Mouse (Mus musculus) stomach, embryonic 14.5 days (tissue): Measurements from ENCODE around the gene Pcf11. TPM values are rescaled to one million over a fixed set of nuclear protein-coding genes. Genes with fewer than 3 reads are reported as not detected.

Source experiments
- ATAC-seq: fragments of 200-750 bp; cut with Nextera tagmentation; 2 replicates; pipeline ENCODE4 v1.8.0; 2017; ENCODE audit warnings: low read depth, moderate TSS enrichment; ENCODE audit not compliant: insufficient number of reproducible peaks, insufficient read depth, low FRiP score
- H3K27ac ChIP-seq: fragments of 300-500 bp; sonication (generic); 2 replicates; pipeline ENCODE4 v1.5.1; 2014; ENCODE audit warnings: mild to moderate bottlenecking, low read length, moderate library complexity, mixed read lengths
- H3K27me3 ChIP-seq: fragments of 300-500 bp; sonication (generic); 2 replicates; pipeline ENCODE4 v1.6.1; 2014; ENCODE audit warnings: low read length, control low read depth, mixed read lengths; ENCODE audit not compliant: control insufficient read depth, insufficient read depth
- H3K36me3 ChIP-seq: fragments of 300-500 bp; sonication (generic); 2 replicates; pipeline ENCODE4 v1.6.1; 2014; ENCODE audit warnings: mild to moderate bottlenecking, control low read depth, low read length, moderate library complexity, mixed read lengths; ENCODE audit not compliant: control insufficient read depth, insufficient read depth
- H3K4me1 ChIP-seq: fragments of 300-500 bp; sonication (generic); 2 replicates; pipeline ENCODE4 v1.6.1; 2014; ENCODE audit warnings: low read length, control low read depth, mixed read lengths; ENCODE audit not compliant: control insufficient read depth, insufficient read depth
- H3K4me2 ChIP-seq: fragments of 300-500 bp; sonication (generic); replicated peaks from 2 replicates; pipeline ENCODE4 v1.6.1; 2014; ENCODE audit warnings: low read depth, low read length, control low read depth
- H3K4me3 ChIP-seq: fragments of 300-500 bp; sonication (generic); 2 replicates; pipeline ENCODE4 v1.5.1; 2014; ENCODE audit warnings: low read depth, low read length, control low read depth
- H3K9ac ChIP-seq: fragments of 300-500 bp; sonication (generic); replicated peaks from 2 replicates; pipeline ENCODE4 v1.6.1; 2014; ENCODE audit warnings: low read depth, mild to moderate bottlenecking, control low read depth, low read length, moderate library complexity, mixed read lengths
- H3K9me3 ChIP-seq: fragments of 300-500 bp; sonication (generic); 2 replicates; pipeline ENCODE4 v1.6.1; 2016; ENCODE audit warnings: low read depth, low read length, control low read depth; ENCODE audit not compliant: control insufficient read depth
- WGBS: fragments of 180-500 bp; shearing (Covaris S2); extraction: QIAGEN DNeasy Blood & Tissue Kit; methylation state at CpG from one replicate; pipeline ENCODE4 v1.1.7; 2014; 5-methylcytosine and 5-hydroxymethylcytosine counted together
- polyA plus RNA-seq: library from polyadenylated mRNA; unstranded; fragments of >200 nt; fragmentation: Nextera tagmentation; extraction: Ambion mirVana; gene quantifications from 2 replicates; pipeline ENCODE4 v1.2.1, GENCODE M21; 2014

The Pcf11 gene
- polyA plus RNA-seq, 1 experiment from 2014 or later, result 23.7 TPM

DNA sequence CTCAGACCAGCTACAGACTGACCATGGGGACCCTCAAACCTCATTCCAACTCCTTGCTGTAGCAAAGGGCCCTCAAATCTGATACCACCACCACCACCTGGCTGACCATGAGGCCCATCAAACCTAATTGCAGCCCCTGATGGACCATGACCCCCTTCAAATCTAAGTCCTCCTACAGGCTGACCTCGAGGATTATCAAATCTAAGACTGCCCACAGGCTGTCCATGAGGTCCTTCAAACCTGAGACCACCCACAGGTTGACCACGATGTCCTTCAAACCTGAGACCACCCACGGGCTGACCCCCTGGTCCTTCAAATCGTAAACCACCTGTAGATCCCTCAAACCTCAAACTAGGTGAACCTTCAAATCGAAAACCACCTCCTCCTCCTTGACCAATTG lies 11.7 kb downstream of the Pcf11 start:
- Histone ChIP-seq H3K9me3 (no peaks in the 10 kb centered on the region), H3K4me1 (no peaks in the 10 kb centered on the region), H3K27ac (no peak overlapping the region), H3K27me3 (no peaks in the 10 kb centered on the region), H3K4me3 (no peak overlapping the region), H3K9ac (no peak overlapping the region), H3K4me2 (no peak overlapping the region), H3K36me3 (peaks cover 66% of the 10 kb centered on the region)
- no peak for ATAC-seq
- WGBS, result 96% methylated on average over 5 of the region's 5 CpGs

GRCm38 (mm10) chr7:92656386-92656785 lies 13.3 kb downstream of the Pcf11 start:
- 89% methylated on average over 2 of the region's 2 CpGs for WGBS
- Histone ChIP-seq H3K9me3 (no peaks in the 10 kb centered on the region), H3K36me3 (peaks cover 61% of the 10 kb centered on the region), H3K27ac (no peak overlapping the region), H3K9ac (no peak overlapping the region), H3K4me2 (no peak overlapping the region), H3K27me3 (no peaks in the 10 kb centered on the region), H3K4me1 (no peaks in the 10 kb centered on the region), H3K4me3 (no peak overlapping the region)
- no peak for ATAC-seq

GRCm38 (mm10) chr7:92653329-92653728 lies 16.4 kb downstream of the Pcf11 start:
- Histone ChIP-seq H3K36me3 (peaks cover 47% of the 10 kb centered on the region), H3K4me2 (no peak overlapping the region), H3K9ac (no peak overlapping the region), H3K4me3 (no peak overlapping the region), H3K27ac (no peak overlapping the region), H3K27me3 (no peaks in the 10 kb centered on the region), H3K4me1 (no peaks in the 10 kb centered on the region), H3K9me3 (no peaks in the 10 kb centered on the region)
- ATAC-seq, result no peak
- 82% methylated on average over 1 of the region's 1 CpGs for WGBS

DNA sequence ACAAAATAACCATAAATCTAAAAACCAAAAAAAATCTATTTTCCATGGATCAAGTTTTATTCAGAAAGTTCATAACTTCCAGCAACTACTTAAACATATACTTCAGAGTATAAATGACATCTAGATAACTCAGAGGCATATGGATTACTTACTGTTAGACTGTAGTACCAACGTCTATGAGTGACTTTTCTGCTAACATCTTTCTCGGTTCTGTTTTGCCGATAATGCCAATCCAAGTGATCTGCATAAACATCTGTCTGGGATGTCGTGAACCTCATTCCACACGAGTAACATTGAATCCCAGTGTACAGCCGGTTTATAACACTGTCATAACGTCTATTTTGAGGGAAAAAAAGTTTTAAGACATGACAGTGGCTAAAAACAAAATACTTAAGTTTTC lies 21.9 kb downstream of the Pcf11 start:
- Histone ChIP-seq H3K27ac (no peak overlapping the region), H3K36me3 (peaks cover 56% of the 10 kb centered on the region), H3K4me2 (no peak overlapping the region), H3K4me1 (no peaks in the 10 kb centered on the region), H3K4me3 (no peak overlapping the region), H3K9ac (no peak overlapping the region), H3K9me3 (no peaks in the 10 kb centered on the region), H3K27me3 (no peaks in the 10 kb centered on the region)
- no peak for ATAC-seq
- WGBS, result 75% methylated on average over 7 of the region's 7 CpGs

DNA sequence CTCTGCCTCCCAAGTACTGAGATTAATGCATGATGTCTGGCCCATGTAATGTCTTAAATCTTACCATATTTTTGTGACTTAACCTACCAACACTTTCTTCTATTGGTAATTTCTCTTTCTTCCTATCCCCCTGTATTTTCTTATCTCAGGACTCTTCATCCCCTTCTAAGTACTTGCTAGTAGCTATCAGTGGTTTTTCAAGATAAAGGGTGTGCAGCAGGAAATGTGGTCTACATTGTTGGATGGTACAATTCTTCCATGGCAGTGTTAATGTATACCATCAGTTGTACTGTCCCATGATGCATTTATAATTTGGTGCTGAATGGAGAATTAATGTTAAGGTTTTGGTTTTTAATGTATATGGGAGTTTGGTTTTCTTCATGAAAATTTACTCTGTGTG lies 27.4 kb downstream of the Pcf11 start:
- Histone ChIP-seq H3K36me3 (peaks cover 42% of the 10 kb centered on the region), H3K4me3 (no peak overlapping the region), H3K9me3 (no peaks in the 10 kb centered on the region), H3K4me1 (0 out of 2 replicates have a peak, but pooled peaks cover 6% of the 10 kb centered on the region), H3K4me2 (no peak overlapping the region), H3K9ac (no peak overlapping the region), H3K27ac (no peak overlapping the region), H3K27me3 (no peaks in the 10 kb centered on the region)
- no peak for ATAC-seq

DNA sequence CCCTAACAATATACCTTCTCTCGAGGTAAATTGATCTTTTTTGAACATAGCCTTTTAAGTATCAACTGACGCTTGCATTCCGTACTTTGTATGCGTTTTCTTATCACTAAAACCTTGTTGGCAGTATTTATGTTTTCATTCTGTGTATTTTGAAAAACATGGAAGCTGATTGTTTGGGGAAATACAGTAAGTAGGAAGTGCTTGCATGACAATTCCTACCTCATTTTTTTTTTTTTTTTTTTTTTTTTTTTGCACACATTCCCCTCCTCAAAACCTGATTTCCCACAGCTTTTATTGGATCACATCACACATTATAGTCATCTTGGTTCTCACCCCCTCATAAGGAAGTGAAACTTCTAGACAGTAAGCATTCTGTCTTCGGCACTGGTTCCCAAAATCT lies 31.7 kb downstream of the Pcf11 start:
- no peak for ATAC-seq

GRCm38 (mm10) chr7:92637021-92637625 lies 32.6 kb downstream of the Pcf11 start, which contains the start of gene Ankrd42:
Gene Ankrd42 (minus strand): TSS chr7:92637142.
- WGBS, result under 1% methylated on average over 44 of the region's 44 CpGs
- peak within 1 kb of the TSS; percentile 67 for H3K4me3 ChIP-seq
- ATAC-seq, result peak; percentile 96

More for the DNA sequence above, 31.7 kb downstream of the Pcf11 start:
- peaks cover 9% of the 10 kb centered on the region; the same call in 1 of the 2 replicates for H3K4me1 ChIP-seq
- H3K9ac ChIP-seq, result no peak overlapping the region; the same call in 1 of the 2 replicates
- 87% methylated on average over 5 of the region's 5 CpGs for WGBS
- peak overlapping the region; percentile 67; the same call in 1 of the 2 replicates for H3K4me3 ChIP-seq
- no peaks in the 10 kb centered on the region for H3K9me3 ChIP-seq
- peak overlapping the region; percentile 86 for H3K4me2 ChIP-seq
- no peaks in the 10 kb centered on the region for H3K27me3 ChIP-seq
- no peak overlapping the region for H3K27ac ChIP-seq
- peaks cover 18% of the 10 kb centered on the region for H3K36me3 ChIP-seq

DNA sequence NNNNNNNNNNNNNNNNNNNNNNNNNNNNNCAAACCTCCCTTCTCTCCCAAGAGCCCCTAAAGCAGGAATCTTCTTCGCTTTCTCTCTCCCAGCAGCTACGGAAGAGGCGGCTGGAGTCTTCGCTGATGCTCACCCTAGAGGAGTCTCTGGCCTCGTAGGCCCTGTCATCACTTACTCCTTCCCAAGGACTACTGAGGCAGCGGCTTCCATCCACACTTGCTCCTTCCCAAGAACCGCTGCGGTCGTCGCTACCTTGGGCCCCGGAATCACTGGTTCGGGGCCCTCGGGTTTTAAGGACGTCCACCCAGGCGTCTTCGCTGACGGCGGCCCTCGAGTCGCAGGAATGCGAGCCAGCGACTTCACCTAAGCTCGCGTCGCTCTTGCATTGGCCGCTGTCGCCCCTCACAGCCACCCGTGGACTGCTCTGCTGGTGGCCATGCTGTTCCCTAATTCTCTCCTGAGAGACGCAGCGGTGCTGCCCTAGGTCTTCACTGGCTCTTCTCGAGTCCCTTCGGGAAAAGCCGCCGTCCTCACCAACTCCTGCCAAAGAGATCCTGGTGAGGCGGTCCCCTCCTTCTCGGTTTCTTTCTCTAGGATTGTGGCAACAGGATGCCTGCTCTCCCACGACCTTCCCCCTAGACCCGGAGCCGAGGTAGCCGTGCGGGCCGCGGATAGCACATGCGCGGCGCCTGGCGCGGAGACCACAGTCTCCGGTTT lies 33.3 kb downstream of the Pcf11 start:
- Histone ChIP-seq H3K4me3 (peak overlapping the region; percentile 67), H3K27ac (no peak overlapping the region), H3K9ac (peak overlapping the region; percentile 67), H3K4me1 (peaks cover 9% of the 10 kb centered on the region; the same call in 1 of the 2 replicates), H3K27me3 (no peaks in the 10 kb centered on the region), H3K36me3 (peaks cover 10% of the 10 kb centered on the region), H3K4me2 (peak overlapping the region; percentile 86), H3K9me3 (no peaks in the 10 kb centered on the region)
- under 1% methylated on average over 49 of the region's 49 CpGs for WGBS
- ATAC-seq, result peak; percentile 79; the same call in 1 of the 2 replicates

More at GRCm38 (mm10) chr7:92637021-92637625, 32.6 kb downstream of the Pcf11 start, which contains the start of gene Ankrd42:
- peaks cover 11% of the 10 kb centered on the region for H3K36me3 ChIP-seq
- H3K27me3 ChIP-seq, result no peaks in the 10 kb centered on the region
- peak within 1 kb of the TSS; percentile 74 for H3K27ac ChIP-seq
- H3K4me1 ChIP-seq, result peaks cover 9% of the 10 kb centered on the region; the same call in 1 of the 2 replicates
- peak within 1 kb of the TSS; percentile 86 for H3K4me2 ChIP-seq
- peak within 1 kb of the TSS; percentile 67 for H3K9ac ChIP-seq
- no peaks in the 10 kb centered on the region for H3K9me3 ChIP-seq
